Mouse (Mus musculus): ENCODE measurements around the gene Olfr552.
"Not testable (repeated sequence)": the region's sequence is repeated elsewhere in the genome, so short reads cannot be mapped to it uniquely, and the experiment has no call there.

DNA sequence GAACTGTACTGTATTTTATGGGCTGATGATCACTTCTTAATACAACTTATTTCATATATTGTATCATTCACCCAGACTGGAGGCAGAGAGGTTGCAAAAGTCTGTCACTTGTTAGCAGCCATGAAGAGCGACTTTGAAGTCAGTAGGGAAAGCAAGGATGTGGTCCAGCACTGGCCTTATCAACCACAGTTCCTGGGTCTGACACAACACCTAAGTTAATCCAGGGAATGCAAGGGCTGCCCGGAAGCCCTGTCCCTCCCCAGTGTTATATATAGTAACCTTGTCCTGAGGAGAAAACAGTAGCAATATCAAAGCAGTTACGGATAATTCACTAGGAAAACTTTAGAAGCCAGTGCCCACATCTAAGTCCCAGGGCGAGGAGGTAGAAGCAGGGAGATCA is 47.4 kb downstream of the Olfr552 start:
- not testable (repeated sequence) for TF ChIP-seq CTCF, EP300 (IDR thresholded peaks at IDR 0.05; ENCODE audit: low read depth)
